Mouse (Mus musculus): Measurements from ENCODE around the gene Ppp6c. TPM values are rescaled to one million over a fixed set of nuclear protein-coding genes. Genes with fewer than 3 reads are reported as not detected.
"Not testable (repeated sequence)": the region's sequence is repeated elsewhere in the genome, so short reads cannot be mapped to it uniquely, and the experiment has no call there.

Gene Ppp6c
- 100 to 1,000 TPM in 1 of 2 experiments, 10 to 100 TPM in 1; 95.6 to 125 TPM for polyA plus RNA-seq (2017; shearing (Covaris generic))

GRCm38 (mm10) chr2:39226019-39226640 lies at the start of gene Ppp6c:
Gene Ppp6c, minus strand, starts transcription at chr2:39226451.
- ATAC-seq, result peak; percentile 96

- ATAC-seq, result peak; percentile 81
These were observed 42.1 kb upstream of the Ppp6c start for GRCm38 (mm10) chr2:39268357-39268756.

DNA sequence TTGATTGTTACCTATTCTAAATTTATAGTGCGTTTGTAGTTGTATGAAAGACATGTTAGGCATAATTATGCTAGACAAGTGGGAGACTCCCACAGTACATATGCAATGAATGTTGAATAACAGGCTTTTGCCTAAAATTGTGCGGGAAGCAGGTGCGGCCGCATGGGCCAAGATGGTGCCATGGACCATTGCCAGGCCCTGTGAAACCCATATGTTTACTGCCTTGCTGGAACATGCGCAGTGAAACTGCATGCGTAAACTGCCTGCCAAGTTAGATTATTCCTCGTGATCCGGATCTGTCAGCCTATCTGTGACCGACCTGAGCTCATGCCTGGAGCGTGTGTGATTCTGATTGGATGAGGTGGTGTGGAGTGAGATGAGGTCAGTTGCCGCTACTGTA lies 26.0 kb upstream of the Ppp6c start:
- not testable (repeated sequence) for ATAC-seq

DNA sequence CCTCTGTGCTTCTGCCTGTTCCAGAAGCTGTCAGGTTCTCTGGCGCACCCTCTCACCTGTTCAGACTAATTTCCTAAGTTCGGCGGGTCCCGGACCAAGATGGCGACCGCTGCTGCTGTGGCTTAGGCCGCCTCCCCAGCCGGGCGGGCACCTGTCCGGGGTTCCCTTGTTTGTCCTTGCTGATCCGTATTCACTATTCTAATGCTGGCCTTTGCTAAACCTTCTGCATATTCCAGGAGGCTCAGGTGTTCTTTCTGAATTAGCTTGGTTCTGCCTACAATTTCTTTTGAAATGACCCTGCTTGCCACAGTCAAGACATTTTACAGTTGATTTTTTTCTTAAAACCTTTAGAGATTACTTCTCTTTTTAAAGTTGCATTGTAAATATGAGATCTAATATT lies 20.6 kb upstream of the Ppp6c start:
- ATAC-seq, result not testable (repeated sequence)

DNA sequence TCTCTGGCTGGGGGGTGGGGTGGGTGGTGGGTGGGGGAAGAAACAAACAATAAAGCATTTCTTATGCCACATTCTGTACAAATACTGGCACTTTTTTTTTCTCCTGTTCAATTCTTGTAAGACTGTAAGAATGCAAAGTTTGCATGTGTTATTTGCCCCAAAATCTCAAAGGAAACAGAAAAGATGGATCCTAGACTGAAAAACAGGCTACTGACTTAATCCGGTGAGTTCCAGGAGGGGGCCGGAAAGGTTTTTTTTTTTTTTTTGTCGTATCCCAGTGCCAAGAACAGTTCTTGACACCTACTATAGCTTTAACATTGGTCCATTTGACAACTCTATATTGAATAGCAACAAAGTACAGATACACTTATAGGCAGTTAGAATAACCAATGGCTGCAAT lies 480 bp upstream of the Ppp6c start:
- no peak for ATAC-seq

GRCm38 (mm10) chr2:39225331-39226018 lies 776 bp downstream of the Ppp6c start:
- ATAC-seq, result peak; percentile 35

DNA sequence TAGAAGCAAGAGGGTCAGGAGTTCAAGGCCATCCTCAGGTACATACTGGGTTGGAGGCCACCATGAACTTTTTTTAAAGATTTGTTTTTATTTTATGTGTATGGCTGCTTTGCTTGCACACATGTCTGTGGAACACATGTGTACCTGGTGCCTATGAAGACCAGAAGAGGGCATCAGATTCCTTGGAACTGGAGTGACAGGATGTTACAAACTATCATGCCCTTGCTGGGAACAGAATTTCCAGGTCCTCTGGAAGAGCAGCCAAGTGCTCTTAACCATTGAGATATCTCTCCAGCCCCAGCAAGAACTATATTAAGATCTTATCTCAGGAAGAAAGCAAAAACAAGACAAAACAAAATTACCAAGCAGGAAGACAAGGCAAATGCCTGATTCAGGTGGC lies 1.6 kb downstream of the Ppp6c start:
- ATAC-seq, result no peak

GRCm38 (mm10) chr2:39220010-39220409 lies 6.2 kb downstream of the Ppp6c start:
- no peak for ATAC-seq

DNA sequence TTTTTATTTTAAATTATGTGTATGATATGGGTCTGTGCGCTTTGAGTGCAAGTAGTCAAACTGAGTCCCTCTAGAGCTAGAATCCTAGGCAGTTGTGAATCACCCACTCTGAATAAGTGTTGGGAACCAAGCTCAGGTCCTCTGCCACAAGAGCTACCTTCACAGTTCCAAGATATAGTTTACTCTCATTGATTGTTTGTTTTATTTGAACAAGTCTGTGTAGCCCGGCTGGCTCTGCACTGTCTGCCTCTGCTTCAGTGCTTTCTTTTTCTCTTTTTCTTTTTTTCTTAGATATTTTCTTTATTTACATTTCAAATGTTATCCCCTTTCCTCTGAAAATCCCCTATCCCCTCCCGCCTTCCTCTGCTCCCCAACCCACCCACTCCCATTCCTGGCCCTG lies 7.2 kb downstream of the Ppp6c start:
- ATAC-seq, result no peak

DNA sequence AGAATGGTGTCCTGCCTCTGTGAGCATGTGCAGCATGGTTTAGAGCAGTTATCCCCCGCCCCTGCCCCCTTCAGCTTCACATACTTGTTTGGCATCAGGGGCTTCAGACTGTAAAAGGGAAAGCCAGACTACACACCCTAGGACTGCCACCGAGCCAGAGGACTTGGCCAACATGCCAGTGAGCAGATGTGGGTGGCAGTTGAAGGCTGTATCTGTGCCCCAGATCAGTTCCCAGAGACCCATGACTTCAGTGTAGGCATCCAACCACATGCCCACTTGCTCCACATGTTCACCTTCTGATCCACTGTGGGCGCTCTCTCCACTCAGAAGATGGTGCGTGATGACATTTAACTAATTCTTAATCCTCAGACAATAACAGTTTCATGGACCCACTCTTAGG lies 9.1 kb downstream of the Ppp6c start:
- ATAC-seq, result no peak

DNA sequence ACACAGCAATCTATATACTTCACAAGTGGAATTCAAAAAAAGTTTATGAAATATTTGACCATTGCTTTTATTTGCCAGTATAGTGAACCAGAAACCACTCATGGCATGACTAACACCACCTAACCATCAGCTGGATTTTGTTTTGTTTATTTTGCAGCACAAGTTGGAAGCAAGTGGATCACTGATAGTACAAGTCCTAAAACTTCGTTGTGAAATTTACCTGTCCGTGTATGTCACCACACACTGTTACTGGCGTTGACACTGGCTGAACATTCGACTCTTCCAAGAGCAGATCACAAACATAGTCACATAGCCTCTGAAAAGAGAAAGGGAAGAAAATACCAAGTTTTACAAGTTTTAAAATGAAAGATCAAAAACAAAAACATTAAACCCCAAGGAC lies 15.5 kb downstream of the Ppp6c start:
- no peak for ATAC-seq

DNA sequence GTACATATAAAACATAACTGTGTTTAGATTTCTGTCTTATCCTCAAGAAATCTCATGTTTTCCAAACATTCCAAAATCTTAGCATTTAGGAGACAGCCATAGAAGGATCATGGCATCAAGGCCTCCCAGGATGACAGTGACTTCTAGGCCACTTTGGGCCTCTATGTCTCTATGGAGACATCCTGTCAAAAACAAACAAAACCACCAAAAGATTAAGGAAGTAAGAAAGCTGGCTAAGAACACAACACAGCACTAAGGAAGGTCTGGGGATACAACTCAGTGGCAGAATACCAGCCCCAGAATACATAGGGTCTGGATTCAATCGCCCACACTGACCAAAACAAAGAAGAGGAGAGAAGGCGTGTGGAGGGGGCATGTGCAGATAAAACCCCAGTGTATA lies 22.9 kb downstream of the Ppp6c start:
- ATAC-seq, result no peak

GRCm38 (mm10) chr2:39194809-39195208 lies 31.4 kb downstream of the Ppp6c start:
- no peak for ATAC-seq

- ATAC-seq, result peak; percentile 97
These were observed 35.6 kb downstream of the Ppp6c start, which contains the start of gene Scai for GRCm38 (mm10) chr2:39190561-39191056. Gene Scai, minus strand, starts transcription at chr2:39190734.

DNA sequence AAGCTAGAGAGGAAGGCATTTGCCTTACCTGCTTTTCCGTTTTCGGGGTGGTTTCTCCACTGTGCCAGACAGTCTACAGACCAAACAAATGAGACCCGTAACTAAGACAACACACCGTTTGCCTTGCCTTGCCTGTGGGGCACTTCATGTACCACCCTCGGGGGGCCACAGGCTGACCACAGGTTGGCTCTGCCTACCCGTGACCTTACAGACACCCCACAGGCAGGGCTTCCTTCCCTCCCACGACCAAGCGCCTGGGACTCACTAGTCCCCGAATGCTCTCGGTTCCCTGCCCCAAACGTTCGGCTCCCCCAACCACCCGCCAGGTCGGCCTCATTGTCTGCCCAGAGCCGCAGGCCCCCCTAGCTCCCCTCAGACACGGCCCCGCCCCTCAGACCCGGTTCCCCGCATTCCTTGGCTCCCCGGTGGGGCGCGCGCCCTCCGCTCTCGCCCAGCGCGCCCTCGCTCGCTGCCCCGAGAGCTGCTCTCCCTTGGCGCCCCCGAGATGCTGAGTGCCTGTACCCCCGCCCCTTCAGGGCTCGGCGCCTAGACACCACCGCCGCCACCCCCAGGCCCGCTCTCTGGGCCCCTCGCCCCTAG lies 36.2 kb downstream of the Ppp6c start:
- ATAC-seq, result peak; percentile 18

DNA sequence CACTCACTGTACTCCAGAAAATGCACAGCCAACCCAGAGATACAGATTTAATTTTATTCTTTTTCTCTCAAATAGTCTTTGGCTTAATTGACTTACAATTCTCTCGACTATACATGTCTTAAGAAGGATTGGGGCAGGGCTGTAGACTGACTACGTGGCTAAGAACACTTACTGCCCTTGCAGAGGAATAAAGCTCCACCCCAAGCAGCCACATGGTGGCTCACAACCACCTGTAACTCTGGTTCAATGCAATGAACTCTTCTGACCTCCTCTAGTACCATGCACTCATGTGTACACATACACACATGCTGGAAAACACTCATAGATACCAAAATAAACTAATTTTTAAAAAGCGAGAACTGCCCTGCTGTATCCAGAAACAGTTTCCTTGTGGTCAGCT lies 40.3 kb downstream of the Ppp6c start:
- ATAC-seq, result no peak

DNA sequence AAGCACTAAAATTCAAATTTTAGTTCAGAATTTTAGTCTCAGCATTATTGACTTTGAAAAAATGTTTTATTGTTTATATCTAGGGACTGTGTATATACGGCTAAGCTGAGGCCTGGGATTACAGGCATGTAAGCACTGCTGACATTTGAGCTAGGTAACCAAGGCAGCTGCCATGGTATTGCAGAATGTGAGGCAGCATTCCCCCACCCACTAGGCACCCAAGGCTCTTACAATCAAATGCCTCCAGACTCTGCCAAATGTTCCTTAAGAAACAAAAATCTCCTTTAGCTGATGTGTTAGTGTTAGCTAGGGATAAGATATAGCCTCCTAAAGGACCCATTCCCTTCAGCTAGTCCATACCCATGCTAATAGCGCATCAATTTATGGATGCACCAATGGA lies 42.7 kb downstream of the Ppp6c start:
- no peak for ATAC-seq

- no peak for ATAC-seq
These were observed 65.3 kb downstream of the Ppp6c start for GRCm38 (mm10) chr2:39160996-39161395.

GRCm38 (mm10) chr2:39157916-39158315 lies 68.3 kb downstream of the Ppp6c start:
- ATAC-seq, result no peak

DNA sequence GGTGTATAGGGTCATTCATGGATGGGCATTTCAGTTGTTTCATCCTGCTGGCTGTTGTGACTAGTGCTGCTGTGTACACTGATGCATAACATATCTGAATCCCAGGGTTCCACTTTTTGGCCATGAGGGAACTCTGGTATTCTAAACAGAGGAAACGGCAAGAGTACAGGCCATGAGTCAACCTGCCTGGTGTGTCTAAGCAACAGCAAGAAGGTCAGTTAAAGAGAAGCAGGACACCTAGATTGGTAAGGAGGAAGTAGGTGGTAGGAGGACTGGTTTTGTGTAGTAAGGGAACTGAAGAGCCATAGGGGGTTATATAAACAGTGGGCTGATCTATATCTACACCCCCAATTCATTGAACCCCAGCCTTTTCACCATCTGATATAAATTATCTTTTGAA lies 69.4 kb downstream of the Ppp6c start:
- ATAC-seq, result no peak

- ATAC-seq, result no peak
These were observed 75.3 kb downstream of the Ppp6c start for GRCm38 (mm10) chr2:39150943-39151342.

DNA sequence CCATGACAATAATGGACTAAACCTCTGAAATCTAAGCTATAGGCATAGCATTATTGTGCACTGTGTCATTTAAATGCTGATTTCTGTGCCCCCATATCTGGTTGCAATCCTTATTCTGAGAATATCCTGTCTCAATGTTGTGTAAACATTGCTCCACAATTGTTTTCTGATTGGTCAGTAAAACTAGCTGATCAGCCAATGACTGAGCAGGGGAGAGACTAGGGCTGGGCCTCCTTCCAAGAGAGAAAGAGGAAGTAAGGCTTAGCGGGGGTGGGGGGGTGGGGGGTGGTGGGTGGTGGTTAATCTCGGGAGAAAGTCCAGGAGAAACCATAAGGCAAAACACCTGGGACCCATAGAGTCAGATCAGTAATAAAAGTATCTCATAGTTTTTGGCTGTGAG lies 78.2 kb downstream of the Ppp6c start:
- ATAC-seq, result no peak

DNA sequence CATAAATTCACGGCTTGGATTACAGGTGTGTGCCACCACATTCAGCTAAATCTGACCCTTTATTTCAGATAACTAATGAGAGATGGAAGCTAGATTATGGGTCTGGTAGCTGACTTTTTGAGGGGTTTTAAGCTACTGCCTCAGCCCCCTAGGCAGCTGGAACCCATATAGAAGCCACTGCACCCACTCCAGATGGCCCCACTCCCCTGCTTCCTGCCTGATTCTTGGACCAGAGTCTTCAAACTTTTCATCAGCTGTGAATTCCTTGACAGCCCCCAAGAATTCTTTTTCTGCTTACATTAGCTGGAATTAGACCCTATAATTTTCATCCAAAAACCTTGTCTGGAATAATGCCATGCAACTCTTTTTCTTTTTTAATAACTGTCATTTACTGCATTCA lies 79.8 kb downstream of the Ppp6c start:
- ATAC-seq, result no peak

Measured in CD4-positive, CD25-positive, alpha-beta regulatory T cell, adult 4 months (primary cell).